Mouse (Mus musculus): ENCODE results near the gene Gemin4.

Gene Gemin4

GRCm38 (mm10) chr11:76179495-76180145 is 37.8 kb downstream of the Gemin4 start, which contains the start of the genes Vps53 and Fam57a:
Gene Vps53, minus strand, starts transcription at chr11:76179647.
Gene Fam57a, plus strand, starts transcription at chr11:76179671.
- peaks cover 12% of the 10 kb centered on the region for H3K36me3 ChIP-seq (ENCODE audit: insufficient read depth, low read length)
- H3K4me1 ChIP-seq (replicated peaks; ENCODE audit: low read depth, low read length), result peaks cover 15% of the 10 kb centered on the region
- TF ChIP-seq CTCF (conservative IDR thresholded peaks at IDR 0.05; ENCODE audit: low read length), result no peak
- peak within 1 kb of the TSS; percentile 97 for H3K4me3 ChIP-seq (replicated peaks; ENCODE audit: low read length)
- no peaks in the 10 kb centered on the region for H3K27me3 ChIP-seq (ENCODE audit: insufficient read depth, low read length)
- no peaks in the 10 kb centered on the region for H3K9me3 ChIP-seq (ENCODE audit: low read length)

DNA sequence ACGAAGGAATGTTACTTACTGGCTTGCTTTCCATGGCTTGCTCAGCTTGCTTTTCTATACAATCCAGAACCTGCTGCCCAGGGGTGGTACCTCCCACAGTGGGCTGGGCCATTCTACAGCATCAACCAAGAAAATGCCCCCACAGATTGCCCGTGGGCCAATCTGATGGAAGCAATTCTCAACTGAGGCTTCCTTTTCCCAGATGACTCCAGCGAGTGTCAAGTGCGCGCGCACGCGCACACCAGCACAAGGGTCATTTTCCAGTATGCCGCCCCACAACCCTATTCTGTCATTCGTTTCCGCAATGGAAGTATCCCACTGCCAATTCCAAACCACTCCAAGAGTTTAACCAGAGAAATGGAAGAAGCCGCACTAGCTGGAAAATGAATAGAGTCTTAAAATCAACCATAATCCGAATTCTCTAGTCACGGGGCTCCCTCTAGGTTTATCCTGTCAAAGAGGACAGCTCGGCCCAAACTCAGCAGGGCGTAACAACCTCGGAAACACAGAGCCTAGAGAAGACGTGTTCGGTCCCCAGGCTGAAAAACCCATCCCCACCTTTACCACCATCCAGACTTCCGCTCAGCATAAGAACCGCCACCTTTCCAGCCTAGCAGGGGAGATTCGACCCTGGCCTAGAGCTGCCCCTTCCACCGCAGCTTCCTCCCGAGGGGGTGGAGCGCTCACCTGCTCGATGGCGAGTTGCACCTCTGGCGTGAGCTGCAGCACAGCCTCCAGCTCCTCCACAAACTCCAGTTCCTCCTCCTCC is 38.6 kb downstream of the Gemin4 start:
- TF ChIP-seq CTCF (conservative IDR thresholded peaks at IDR 0.05; ENCODE audit: low read length) (no peak), POU5F1 (IDR thresholded peaks at IDR 0.05; ENCODE audit: borderline replicate concordance, low read length) (no peak)
- H3K4me3 ChIP-seq (replicated peaks; ENCODE audit: low read length), result peak overlapping the region; percentile 97
- no peaks in the 10 kb centered on the region for H3K27me3 ChIP-seq (ENCODE audit: insufficient read depth, low read length)
- no peaks in the 10 kb centered on the region for H3K9me3 ChIP-seq (ENCODE audit: low read length)
- H3K4me1 ChIP-seq (replicated peaks; ENCODE audit: low read depth, low read length), result peaks cover 15% of the 10 kb centered on the region
- peaks cover 15% of the 10 kb centered on the region for H3K36me3 ChIP-seq (ENCODE audit: insufficient read depth, low read length)

GRCm38 (mm10) chr11:76170207-76170606 is 47.3 kb downstream of the Gemin4 start:
- H3K4me1 ChIP-seq (replicated peaks; ENCODE audit: low read depth, low read length), result no peaks in the 10 kb centered on the region
- H3K9me3 ChIP-seq (ENCODE audit: low read length), result no peaks in the 10 kb centered on the region
- TF ChIP-seq CTCF (conservative IDR thresholded peaks at IDR 0.05; ENCODE audit: low read length) (no peak), NANOG (IDR thresholded peaks at IDR 0.05; ENCODE audit: borderline replicate concordance, low read length) (no peak), POU5F1 (IDR thresholded peaks at IDR 0.05; ENCODE audit: borderline replicate concordance, low read length) (no peak)
- H3K36me3 ChIP-seq (ENCODE audit: insufficient read depth, low read length), result peaks cover 18% of the 10 kb centered on the region
- no peaks in the 10 kb centered on the region for H3K27me3 ChIP-seq (ENCODE audit: insufficient read depth, low read length)
- no peak overlapping the region for H3K4me3 ChIP-seq (replicated peaks; ENCODE audit: low read length)

DNA sequence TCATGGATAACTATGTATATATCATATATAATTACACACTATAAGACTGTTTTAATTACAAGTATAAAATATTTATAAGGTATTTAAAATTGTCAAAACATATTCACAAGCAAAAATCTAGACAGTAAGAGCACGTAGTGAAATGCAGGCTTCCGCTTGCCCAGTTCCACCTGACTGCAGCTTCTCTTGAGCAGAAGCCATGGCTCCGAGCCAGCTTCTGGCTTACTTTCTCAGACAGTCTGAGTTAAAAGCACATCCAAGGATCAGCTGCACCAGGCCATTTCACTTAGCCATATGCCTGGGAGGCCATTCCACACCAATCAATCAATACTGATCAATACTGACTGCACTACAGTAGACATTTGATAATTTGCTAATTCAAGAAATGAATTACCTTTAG is 48.5 kb downstream of the Gemin4 start:
- Histone ChIP-seq H3K27me3 (ENCODE audit: insufficient read depth, low read length) (no peaks in the 10 kb centered on the region), H3K4me1 (replicated peaks; ENCODE audit: low read depth, low read length) (no peaks in the 10 kb centered on the region), H3K4me3 (replicated peaks; ENCODE audit: low read length) (no peak overlapping the region), H3K36me3 (ENCODE audit: insufficient read depth, low read length) (peaks cover 16% of the 10 kb centered on the region), H3K9me3 (ENCODE audit: low read length) (no peaks in the 10 kb centered on the region)
- no peak for TF ChIP-seq NANOG (IDR thresholded peaks at IDR 0.05; ENCODE audit: borderline replicate concordance, low read length)
- no peak for TF ChIP-seq CTCF (conservative IDR thresholded peaks at IDR 0.05; ENCODE audit: low read length)
- TF ChIP-seq POU5F1 (IDR thresholded peaks at IDR 0.05; ENCODE audit: borderline replicate concordance, low read length), result no peak

DNA sequence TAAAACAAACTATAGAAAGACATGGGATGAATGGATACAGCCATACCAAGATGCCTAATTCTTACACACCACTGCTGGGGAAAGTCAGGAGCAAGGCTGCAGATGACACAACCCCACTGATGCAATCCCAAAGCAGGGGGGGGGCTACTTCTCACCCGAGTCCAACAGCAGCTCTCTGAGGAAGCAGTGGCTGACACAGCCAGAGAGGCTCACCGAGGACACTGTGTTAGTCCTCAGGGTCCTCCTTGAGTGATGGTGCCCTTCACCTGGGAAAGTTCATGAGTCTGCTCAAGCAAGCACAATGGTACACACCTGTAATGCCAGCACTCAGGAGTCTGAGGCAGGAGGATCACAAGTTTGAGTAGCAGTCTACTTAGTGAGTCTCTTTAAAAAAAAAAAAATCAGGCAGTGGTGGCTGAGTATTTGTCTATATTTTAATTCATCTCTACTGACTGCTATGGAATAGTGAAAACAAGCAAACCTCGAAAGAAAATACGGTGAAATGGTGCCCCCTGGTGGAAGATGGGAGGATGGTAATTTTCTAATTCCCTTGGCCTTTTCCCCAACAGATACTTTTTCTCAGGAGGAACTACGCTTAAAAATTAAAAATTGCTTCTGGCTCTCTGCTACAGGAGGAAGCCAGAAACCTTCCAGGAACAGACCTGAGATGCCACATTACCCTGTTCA is 50.2 kb downstream of the Gemin4 start:
- peaks cover 6% of the 10 kb centered on the region; the same call in 1 of the 2 replicates for H3K36me3 ChIP-seq (ENCODE audit: insufficient read depth, low read length)
- H3K4me3 ChIP-seq (replicated peaks; ENCODE audit: low read length), result no peak overlapping the region
- H3K27me3 ChIP-seq (ENCODE audit: insufficient read depth, low read length), result no peaks in the 10 kb centered on the region
- no peak for TF ChIP-seq POU5F1 (IDR thresholded peaks at IDR 0.05; ENCODE audit: borderline replicate concordance, low read length)
- peak; percentile 68 for TF ChIP-seq CTCF (conservative IDR thresholded peaks at IDR 0.05; ENCODE audit: low read length)
- no peaks in the 10 kb centered on the region for H3K4me1 ChIP-seq (replicated peaks; ENCODE audit: low read depth, low read length)
- H3K9me3 ChIP-seq (ENCODE audit: low read length), result no peaks in the 10 kb centered on the region

- H3K4me1 ChIP-seq (replicated peaks; ENCODE audit: low read depth, low read length), result no peaks in the 10 kb centered on the region
- TF ChIP-seq CTCF (conservative IDR thresholded peaks at IDR 0.05; ENCODE audit: low read length) (no peak), NANOG (IDR thresholded peaks at IDR 0.05; ENCODE audit: borderline replicate concordance, low read length) (no peak), POU5F1 (IDR thresholded peaks at IDR 0.05; ENCODE audit: borderline replicate concordance, low read length) (no peak)
- no peaks in the 10 kb centered on the region for H3K27me3 ChIP-seq (ENCODE audit: insufficient read depth, low read length)
- H3K4me3 ChIP-seq (replicated peaks; ENCODE audit: low read length), result no peak overlapping the region
- no peaks in the 10 kb centered on the region for H3K9me3 ChIP-seq (ENCODE audit: low read length)
- peaks cover 2% of the 10 kb centered on the region; the same call in 1 of the 2 replicates for H3K36me3 ChIP-seq (ENCODE audit: insufficient read depth, low read length)
Observed at GRCm38 (mm10) chr11:76166657-76167056, 50.8 kb downstream of the Gemin4 start.
